Mouse (Mus musculus): ENCODE results near the gene Ppp1r8. TPM values are rescaled to one million over a fixed set of nuclear protein-coding genes. Genes with fewer than 3 reads are reported as not detected.

Gene Ppp1r8
- total RNA-seq (2012; rRNA removed), result 90.8 and 105 TPM in 2 replicates

DNA sequence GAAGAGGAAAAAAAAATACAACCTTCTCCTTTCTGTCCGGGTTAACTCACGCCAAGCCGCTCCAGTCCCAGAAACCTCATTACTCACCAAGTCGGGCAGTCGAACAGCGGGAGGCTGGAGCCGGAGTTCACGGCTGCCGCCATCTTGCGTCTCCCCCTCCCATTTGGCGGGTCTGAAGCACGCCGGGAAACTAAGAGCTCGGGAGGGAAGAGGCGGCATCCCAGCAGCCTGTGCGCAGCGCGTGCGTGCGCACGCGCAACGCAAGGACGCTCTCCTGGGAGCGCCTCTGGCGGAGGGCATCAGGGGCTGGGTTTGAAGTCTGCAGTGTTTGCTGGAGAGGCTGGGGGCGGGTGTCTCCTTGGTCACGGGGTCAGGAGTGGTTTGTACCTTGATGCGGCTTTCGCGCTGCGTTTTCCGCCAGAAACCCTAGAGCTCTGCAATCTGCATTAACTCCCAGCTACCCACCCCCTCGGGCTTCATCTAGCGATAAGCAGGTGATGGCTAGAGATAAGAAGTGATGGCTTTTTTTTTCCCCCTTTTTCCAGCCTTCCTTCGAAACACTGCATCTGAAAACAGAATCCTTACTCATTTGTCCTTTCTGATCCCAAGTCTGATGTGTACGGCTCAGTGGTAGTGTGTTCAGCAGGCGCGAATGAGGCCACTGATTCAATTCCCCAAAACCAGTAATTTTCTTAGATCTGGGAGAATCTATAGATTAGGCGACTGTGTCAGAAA, at the start of gene Ppp1r8:
Gene Ppp1r8 (minus strand): TSS at position 200 of the 735 bp plus-strand sequence.
- no peak; the same call in 1 of the 2 replicates for TF ChIP-seq HCFC1 (IDR thresholded peaks at IDR 0.05; ENCODE audit: borderline replicate concordance, insufficient read depth, low read length)
- peak; percentile 84 for TF ChIP-seq ZNF384 (IDR thresholded peaks at IDR 0.05; ENCODE audit: low read depth, low read length)
- in situ Hi-C loops (cut with MboI; ENCODE audit: low sequenced_read_pairs in 2 of 2, unreplicated experiment in 2 of 2), result no loop called here

DNA sequence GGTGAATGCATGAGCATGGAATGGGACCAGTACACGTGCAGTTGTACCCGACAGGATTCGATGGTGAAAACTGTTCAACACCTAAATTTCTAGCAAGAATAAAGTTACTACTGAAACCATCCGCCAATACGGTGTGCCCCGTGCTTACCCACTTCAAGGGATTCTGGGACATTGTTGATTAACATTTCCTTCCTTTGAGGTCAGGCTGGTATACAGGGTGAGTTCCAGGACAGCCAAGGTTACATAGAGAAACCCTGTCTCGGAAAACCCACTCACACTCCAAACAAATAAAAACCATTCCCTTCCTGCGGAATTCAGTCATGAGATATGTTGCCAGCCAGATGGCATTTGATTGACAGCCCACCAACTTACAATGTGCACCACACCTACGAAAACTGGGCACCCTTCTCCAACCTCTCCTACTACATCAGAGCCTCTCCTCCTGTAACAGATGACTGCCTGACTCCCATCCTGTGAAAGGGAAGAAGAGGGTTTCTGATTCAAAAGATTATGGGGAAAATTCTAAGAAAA, 41.9 kb upstream of the Ppp1r8 start:
- TF ChIP-seq ZC3H11A (IDR thresholded peaks at IDR 0.05; ENCODE audit: borderline replicate concordance, low read depth, low read length) (no peak), MAFK (IDR thresholded peaks at IDR 0.05; ENCODE audit: insufficient read depth, low read depth, low read length) (no peak), HCFC1 (IDR thresholded peaks at IDR 0.05; ENCODE audit: borderline replicate concordance, insufficient read depth, low read length) (no peak), ZNF384 (IDR thresholded peaks at IDR 0.05; ENCODE audit: low read depth, low read length) (no peak), CHD2 (IDR thresholded peaks at IDR 0.05; ENCODE audit: low read depth, low read length) (no peak)
- peak overlapping the region; percentile 92 for H3K9ac ChIP-seq (ENCODE audit: insufficient read depth, low read depth, low read length, poor library complexity, severe bottlenecking)
- in situ Hi-C loops (cut with MboI; ENCODE audit: low sequenced_read_pairs in 2 of 2, unreplicated experiment in 2 of 2), result no loop called here

More for the DNA sequence above, at the start of gene Ppp1r8:
- Histone ChIP-seq H3K4me1 (ENCODE audit: control insufficient read depth in 2 of 2, insufficient read depth in 2 of 2, low read length in 2 of 2, poor library complexity in 1 of 2) (peaks cover 0 to 2% of the 10 kb centered on the region in 2 experiments; a peak in 1 of 4 replicates), H3K4me3 (ENCODE audit: insufficient read depth in 1 of 2, low read depth in 1 of 2, low read length in 2 of 2, poor library complexity in 1 of 2, severe bottlenecking in 1 of 2) (peak within 1 kb of the TSS; percentile 71 to 96), H3K36me3 (ENCODE audit: control insufficient read depth, insufficient read depth, low read length, poor library complexity, severe bottlenecking) (peaks cover 12% of the 10 kb centered on the region), H3K27ac (ENCODE audit: insufficient read depth, low read depth, low read length, poor library complexity, severe bottlenecking) (peak within 1 kb of the TSS; percentile 48), H3K9ac (ENCODE audit: insufficient read depth, low read depth, low read length, poor library complexity, severe bottlenecking) (peak within 1 kb of the TSS; percentile 98), H3K9me3 (ENCODE audit: control insufficient read depth, insufficient read depth, low read depth, low read length) (no peaks in the 10 kb centered on the region; the same call in 1 of the 2 replicates)
- DNase-seq (ENCODE audit: low read depth, low spot score), result peak; percentile 91

DNA sequence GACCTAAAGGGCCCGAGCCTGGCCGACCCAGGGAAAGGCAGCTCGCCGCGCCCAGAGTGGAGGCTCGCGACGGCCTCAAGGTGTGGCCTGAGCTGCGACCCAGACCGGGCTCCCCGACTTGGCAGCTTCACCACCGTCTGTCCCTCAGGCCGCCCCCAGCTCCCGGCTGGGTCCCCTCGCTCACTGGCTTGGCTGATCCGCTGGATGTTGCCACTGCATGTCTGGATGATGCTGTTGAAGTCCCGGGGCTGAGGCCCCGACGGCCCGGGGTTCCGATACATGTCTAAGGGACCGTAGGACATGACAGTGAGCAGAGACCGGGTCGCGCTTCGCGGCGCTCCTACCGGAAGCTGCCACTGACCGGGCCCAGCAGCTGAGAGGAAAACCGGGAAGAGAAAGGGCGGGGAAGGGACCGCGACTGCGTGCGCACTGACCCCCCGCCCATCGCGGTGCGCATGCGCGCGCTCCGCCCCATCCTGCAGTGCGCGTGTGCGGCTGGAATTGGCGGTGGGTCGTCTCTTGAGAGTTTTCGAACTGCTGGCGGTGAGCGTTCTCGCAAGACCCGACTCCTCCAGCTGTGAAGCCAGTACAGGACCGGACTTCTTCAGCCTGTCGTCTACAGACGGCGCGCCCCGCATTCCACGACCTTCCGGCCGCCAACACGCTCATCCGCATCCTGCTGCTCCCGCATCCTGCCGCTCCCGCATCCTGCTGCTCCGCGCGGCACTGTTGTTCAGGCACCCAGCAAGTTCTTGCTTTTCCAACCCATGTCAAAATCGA, 41.3 kb upstream of the Ppp1r8 start, which contains the start of gene Stx12:
Gene Stx12 (minus strand): TSS at position 446 of the 780 bp plus-strand sequence.
- in situ Hi-C loops (cut with MboI; ENCODE audit: low sequenced_read_pairs in 2 of 2, unreplicated experiment in 2 of 2), result no loop called here
- no peak for TF ChIP-seq HCFC1 (IDR thresholded peaks at IDR 0.05; ENCODE audit: borderline replicate concordance, insufficient read depth, low read length)
- no peak for TF ChIP-seq ZC3H11A (IDR thresholded peaks at IDR 0.05; ENCODE audit: borderline replicate concordance, low read depth, low read length)
- no peak for TF ChIP-seq CHD2 (IDR thresholded peaks at IDR 0.05; ENCODE audit: low read depth, low read length)
- no peak for TF ChIP-seq MAFK (IDR thresholded peaks at IDR 0.05; ENCODE audit: insufficient read depth, low read depth, low read length)
- TF ChIP-seq ZNF384 (IDR thresholded peaks at IDR 0.05; ENCODE audit: low read depth, low read length), result no peak

More for the DNA sequence above, 41.9 kb upstream of the Ppp1r8 start:
- H3K9me3 ChIP-seq (ENCODE audit: control insufficient read depth, insufficient read depth, low read depth, low read length), result no peaks in the 10 kb centered on the region
- DNase-seq (ENCODE audit: low read depth, low spot score), result no peak
- peaks cover 2% of the 10 kb centered on the region; the same call in 1 of the 2 replicates for H3K36me3 ChIP-seq (ENCODE audit: control insufficient read depth, insufficient read depth, low read length, poor library complexity, severe bottlenecking)
- 0 out of 2 replicates have a peak overlapping the region, but pooled peaks have one; percentile 56 for H3K27ac ChIP-seq (ENCODE audit: insufficient read depth, low read depth, low read length, poor library complexity, severe bottlenecking)
- no peaks in the 10 kb centered on the region; a peak in 1 of 4 replicates for H3K4me1 ChIP-seq (ENCODE audit: control insufficient read depth in 2 of 2, insufficient read depth in 2 of 2, low read length in 2 of 2, poor library complexity in 1 of 2)
- peak overlapping the region; percentile 83 to 91 for H3K4me3 ChIP-seq (ENCODE audit: insufficient read depth in 1 of 2, low read depth in 1 of 2, low read length in 2 of 2, poor library complexity in 1 of 2, severe bottlenecking in 1 of 2)

DNA sequence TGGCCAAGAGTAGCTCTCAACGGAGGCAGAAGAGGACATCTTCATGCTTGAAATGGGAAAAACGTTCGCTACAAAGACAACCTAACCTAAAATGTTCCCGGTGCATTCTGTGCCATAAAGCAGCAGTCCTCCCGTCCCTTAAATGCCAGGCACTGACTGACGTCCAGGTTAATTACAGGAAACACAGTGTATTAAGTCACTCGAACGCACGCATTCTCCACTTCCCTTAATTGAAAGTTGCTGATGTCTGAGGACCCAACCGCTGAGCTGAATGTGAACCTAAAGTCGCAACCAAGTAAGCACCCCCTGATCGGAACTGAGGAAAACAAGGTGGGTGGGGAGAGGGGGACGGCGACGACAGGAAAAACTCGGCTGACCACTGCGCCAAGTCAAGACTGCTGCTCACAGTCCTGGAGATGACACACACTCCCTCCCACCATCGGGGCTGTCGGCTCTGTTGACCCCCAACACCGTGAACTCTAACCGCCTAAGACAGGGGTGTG, 40.6 kb upstream of the Ppp1r8 start:
- no peaks in the 10 kb centered on the region; a peak in 1 of 4 replicates for H3K4me1 ChIP-seq (ENCODE audit: control insufficient read depth in 2 of 2, insufficient read depth in 2 of 2, low read length in 2 of 2, poor library complexity in 1 of 2)
- in situ Hi-C loops (cut with MboI; ENCODE audit: low sequenced_read_pairs in 2 of 2, unreplicated experiment in 2 of 2), result no loop called here
- TF ChIP-seq ZNF384 (IDR thresholded peaks at IDR 0.05; ENCODE audit: low read depth, low read length) (no peak), HCFC1 (IDR thresholded peaks at IDR 0.05; ENCODE audit: borderline replicate concordance, insufficient read depth, low read length) (no peak), MAFK (IDR thresholded peaks at IDR 0.05; ENCODE audit: insufficient read depth, low read depth, low read length) (no peak), ZC3H11A (IDR thresholded peaks at IDR 0.05; ENCODE audit: borderline replicate concordance, low read depth, low read length) (no peak), CHD2 (IDR thresholded peaks at IDR 0.05; ENCODE audit: low read depth, low read length) (no peak)
- H3K27ac ChIP-seq (ENCODE audit: insufficient read depth, low read depth, low read length, poor library complexity, severe bottlenecking), result no peak overlapping the region
- DNase-seq (ENCODE audit: low read depth, low spot score), result no peak
- H3K9me3 ChIP-seq (ENCODE audit: control insufficient read depth, insufficient read depth, low read depth, low read length), result no peaks in the 10 kb centered on the region
- peaks cover 2% of the 10 kb centered on the region; the same call in 1 of the 2 replicates for H3K36me3 ChIP-seq (ENCODE audit: control insufficient read depth, insufficient read depth, low read length, poor library complexity, severe bottlenecking)
- peak overlapping the region; percentile 83 to 91 for H3K4me3 ChIP-seq (ENCODE audit: insufficient read depth in 1 of 2, low read depth in 1 of 2, low read length in 2 of 2, poor library complexity in 1 of 2, severe bottlenecking in 1 of 2)
- H3K9ac ChIP-seq (ENCODE audit: insufficient read depth, low read depth, low read length, poor library complexity, severe bottlenecking), result peak overlapping the region; percentile 88

More for the DNA sequence above, 41.3 kb upstream of the Ppp1r8 start, which contains the start of gene Stx12:
- DNase-seq (ENCODE audit: low read depth, low spot score), result peak; percentile 81
- H3K9ac ChIP-seq (ENCODE audit: insufficient read depth, low read depth, low read length, poor library complexity, severe bottlenecking), result peak within 1 kb of the TSS; percentile 92
- H3K4me3 ChIP-seq (ENCODE audit: insufficient read depth in 1 of 2, low read depth in 1 of 2, low read length in 2 of 2, poor library complexity in 1 of 2, severe bottlenecking in 1 of 2), result peak within 1 kb of the TSS; percentile 83 to 91
- H3K9me3 ChIP-seq (ENCODE audit: control insufficient read depth, insufficient read depth, low read depth, low read length), result no peaks in the 10 kb centered on the region
- H3K27ac ChIP-seq (ENCODE audit: insufficient read depth, low read depth, low read length, poor library complexity, severe bottlenecking), result peak within 1 kb of the TSS; percentile 56; the same call in 1 of the 2 replicates
- H3K4me1 ChIP-seq (ENCODE audit: control insufficient read depth in 2 of 2, insufficient read depth in 2 of 2, low read length in 2 of 2, poor library complexity in 1 of 2), result no peaks in the 10 kb centered on the region; a peak in 1 of 4 replicates
- peaks cover 2% of the 10 kb centered on the region; the same call in 1 of the 2 replicates for H3K36me3 ChIP-seq (ENCODE audit: control insufficient read depth, insufficient read depth, low read length, poor library complexity, severe bottlenecking)
